Mouse (Mus musculus) v-Abl transformed pro-B cells (cell line): ENCODE measurements around the gene Trrap.

Experiments used
- in situ Hi-C, 2 experiments: fragments of 400-800 bp; cut with MboI; formaldehyde crosslinking; loops; one replicate each; pipeline ENCODE4 v1.15.1; 2025; ENCODE audit not compliant: unreplicated experiment in 2 of 2

Gene Trrap

DNA sequence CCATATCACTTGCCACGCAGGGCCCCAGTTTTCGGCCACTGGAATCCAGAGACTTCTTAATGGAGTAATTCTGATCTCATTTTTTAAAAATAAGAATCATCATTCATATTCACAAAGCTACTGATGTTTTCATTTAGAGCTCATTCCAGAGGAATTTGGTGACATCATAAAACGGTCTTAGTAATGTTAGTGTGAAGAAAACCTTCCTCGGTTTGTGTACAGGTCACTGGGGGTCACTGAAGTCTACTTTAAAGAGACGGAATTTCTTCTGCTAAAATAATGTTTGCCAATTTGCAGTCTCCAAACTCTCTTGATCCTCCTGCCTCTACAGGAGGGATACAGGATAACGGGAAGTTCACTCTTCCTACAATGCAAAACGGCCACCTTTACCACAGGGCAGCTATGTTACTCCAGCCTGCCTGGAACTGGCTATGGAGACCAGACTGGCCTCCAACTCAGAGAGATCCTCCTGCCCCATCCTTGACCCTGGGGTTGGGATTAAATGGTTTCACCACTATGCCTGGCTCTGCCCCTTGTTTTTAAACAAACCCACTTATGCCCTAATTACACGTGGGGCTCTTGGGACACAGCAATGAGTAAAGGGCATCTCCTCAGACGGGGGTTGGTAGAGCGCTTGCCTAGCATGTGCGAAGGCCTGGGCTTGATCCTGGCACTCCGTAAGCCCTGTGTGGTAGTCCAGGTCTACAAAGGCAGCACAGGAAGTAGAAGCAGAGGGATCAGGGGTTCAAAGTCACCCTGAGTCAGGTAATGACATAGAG is 137.0 kb downstream of the Trrap start:
- in situ Hi-C loops, result loop anchor here in 1 of 2 experiments (5.0 kb wide), 1 partner anchor 83 kb away; no protein-coding TSS in a partner anchor

DNA sequence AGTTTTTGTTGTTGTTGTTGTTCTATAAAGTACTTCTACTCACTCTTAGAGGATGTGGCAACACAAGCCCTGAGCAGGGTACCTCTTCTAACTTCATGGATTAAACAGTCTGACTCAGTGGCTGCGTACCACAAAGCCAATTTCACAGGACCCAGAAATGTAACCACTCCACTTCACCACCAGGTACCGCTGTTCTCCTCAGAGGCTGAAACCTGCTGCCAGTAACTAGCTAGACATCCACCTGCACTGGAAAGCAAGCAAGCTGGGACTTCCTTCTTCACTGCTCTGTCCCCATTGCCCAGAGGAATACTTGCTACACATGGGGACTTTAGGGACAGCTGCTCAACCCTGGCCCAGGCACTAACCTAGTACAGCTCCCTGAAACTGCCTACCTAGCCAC is 140.1 kb downstream of the Trrap start:
- in situ Hi-C loops, result loop anchor here in 1 of 2 experiments (5.0 kb wide), 1 partner anchor 80 kb away; no protein-coding TSS in a partner anchor
